In genomic region chr10:31609066-31609961, GRCm38 (mm10) we compare ENCODE assay signal across 8 mouse cellular contexts. TPM values are rescaled to one million over a fixed set of nuclear protein-coding genes. Genes with fewer than 3 reads are reported as not detected.
DNase-seq lines count a peak whose midpoint lies in the region; ATAC-seq and TF ChIP-seq lines count a peak whose summit lies in the region.

Gene Rnf217 (minus strand): TSS chr10:31609184.

- no peaks in the 10 kb centered on the region for H3K9me3 ChIP-seq in forebrain, embryonic 14.5 days (replicated peaks; ENCODE audit: control insufficient read depth, low read length)
- H3K9me3 ChIP-seq in heart, postnatal 0 days (replicated peaks; ENCODE audit: control insufficient read depth, low read length) = no peaks in the 10 kb centered on the region
- no peaks in the 10 kb centered on the region for H3K9me3 ChIP-seq in liver, embryonic 14.5 days (ENCODE audit: control insufficient read depth, low read length)

- H3K4me2 ChIP-seq in forebrain, embryonic 14.5 days (ENCODE audit: low read length) = peak within 1 kb of the TSS; percentile 79
- peak within 1 kb of the TSS; percentile 91 for H3K4me2 ChIP-seq in heart, postnatal 0 days (ENCODE audit: low read depth, low read length)
- H3K4me2 ChIP-seq in liver, embryonic 14.5 days (ENCODE audit: low read depth) = peak within 1 kb of the TSS; percentile 51

- peaks cover 8% of the 10 kb centered on the region for H3K36me3 ChIP-seq in C2C12 (ENCODE audit: control insufficient read depth, insufficient read depth)
- no peaks in the 10 kb centered on the region for H3K36me3 ChIP-seq in forebrain, embryonic 14.5 days (ENCODE audit: control insufficient read depth, insufficient read depth, low read length)
- no peaks in the 10 kb centered on the region for H3K36me3 ChIP-seq in heart, postnatal 0 days (replicated peaks; ENCODE audit: control insufficient read depth, insufficient read depth, low read length)
- no peaks in the 10 kb centered on the region for H3K36me3 ChIP-seq in liver, embryonic 14.5 days (replicated peaks; ENCODE audit: control insufficient read depth, insufficient read depth, low read depth)

- H3K27me3 ChIP-seq in C2C12 (ENCODE audit: control insufficient read depth, insufficient read depth, insufficient read length) = no peaks in the 10 kb centered on the region
- 0 out of 2 replicates have a peak, but pooled peaks cover 4% of the 10 kb centered on the region for H3K27me3 ChIP-seq in forebrain, embryonic 14.5 days (replicated peaks; ENCODE audit: control insufficient read depth, insufficient read depth, low read length)
- no peaks in the 10 kb centered on the region for H3K27me3 ChIP-seq in heart, postnatal 0 days (ENCODE audit: control insufficient read depth, insufficient read depth, low read length)
- H3K27me3 ChIP-seq in liver, embryonic 14.5 days (ENCODE audit: control insufficient read depth, insufficient read depth, low read length) = peaks cover 20% of the 10 kb centered on the region

- H3K4me3 ChIP-seq in C2C12 (ENCODE audit: insufficient read depth, poor library complexity, severe bottlenecking) = peak within 1 kb of the TSS; percentile 59
- H3K4me3 ChIP-seq in brown adipose tissue, adult 24 weeks (ENCODE audit: insufficient read depth, low read depth, low read length) = peak within 1 kb of the TSS; percentile 89
- peak within 1 kb of the TSS; percentile 84 for H3K4me3 ChIP-seq in forebrain, embryonic 14.5 days (ENCODE audit: low read depth, low read length)
- H3K4me3 ChIP-seq in heart, postnatal 0 days (ENCODE audit: low read depth, low read length) = peak within 1 kb of the TSS; percentile 92
- peak within 1 kb of the TSS; percentile 33 to 55 for H3K4me3 ChIP-seq in liver, embryonic 14.5 days (ENCODE audit: insufficient read depth in 1 of 2, low read depth in 2 of 2, low read length in 2 of 2)

- peak within 1 kb of the TSS; percentile 94 for H3K9ac ChIP-seq in forebrain, embryonic 14.5 days (ENCODE audit: low read length)
- peak within 1 kb of the TSS; percentile 89 for H3K9ac ChIP-seq in heart, postnatal 0 days (replicated peaks; ENCODE audit: low read depth, low read length)
- H3K9ac ChIP-seq in liver, embryonic 14.5 days (replicated peaks) = peak within 1 kb of the TSS; percentile 39

- no peak for TF ChIP-seq CTCF in C2C12 (IDR thresholded peaks at IDR 0.05; ENCODE audit: control insufficient read depth, insufficient read depth, insufficient read length)
- TF ChIP-seq CTCF in heart, postnatal 0 days (IDR thresholded peaks at IDR 0.05; ENCODE audit: low read depth) = no peak
- no peak for TF ChIP-seq CTCF in liver, embryonic 14.5 days (IDR thresholded peaks at IDR 0.05; ENCODE audit: low read depth)

- H3K79me3 ChIP-seq in C2C12 (ENCODE audit: low read depth) = peaks cover 44% of the 10 kb centered on the region

- H3K4me1 ChIP-seq in brown adipose tissue, adult 24 weeks (ENCODE audit: control insufficient read depth, insufficient read depth, insufficient read length, low read length) = peaks cover 11% of the 10 kb centered on the region
- H3K4me1 ChIP-seq in forebrain, embryonic 14.5 days (ENCODE audit: control insufficient read depth, insufficient read depth, low read length) = peaks cover 14% of the 10 kb centered on the region
- peaks cover 15% of the 10 kb centered on the region for H3K4me1 ChIP-seq in heart, postnatal 0 days (ENCODE audit: control insufficient read depth, insufficient read depth)
- no peaks in the 10 kb centered on the region; a peak in 1 of 4 replicates for H3K4me1 ChIP-seq in liver, embryonic 14.5 days (replicated peaks; ENCODE audit: control insufficient read depth in 2 of 2, insufficient read depth in 2 of 2, low read length in 1 of 2)

- H3K27ac ChIP-seq in brown adipose tissue, adult 24 weeks (replicated peaks; ENCODE audit: low read depth, low read length) = no peak within 1 kb of the TSS
- peak within 1 kb of the TSS; percentile 70 for H3K27ac ChIP-seq in forebrain, embryonic 14.5 days (ENCODE audit: low read depth, low read length)
- H3K27ac ChIP-seq in heart, postnatal 0 days (ENCODE audit: low read depth) = peak within 1 kb of the TSS; percentile 66
- H3K27ac ChIP-seq in liver, embryonic 14.5 days = no peak within 1 kb of the TSS

- peak; percentile 80 for ATAC-seq in forebrain, embryonic 14.5 days
- peak; percentile 75 for ATAC-seq in heart, postnatal 0 days (ENCODE audit: insufficient read depth, low read depth)
- ATAC-seq in liver, embryonic 14.5 days (ENCODE audit: insufficient read depth) = peak; percentile 59

- TF ChIP-seq EP300 in heart, postnatal 0 days (IDR thresholded peaks at IDR 0.05; ENCODE audit: low read depth) = no peak
- no peak for TF ChIP-seq EP300 in liver, embryonic 14.5 days (IDR thresholded peaks at IDR 0.05; ENCODE audit: low read depth)

- H3ac ChIP-seq in C2C12 (ENCODE audit: control insufficient read depth, insufficient read length, low read depth) = peak within 1 kb of the TSS; percentile 88

- H3K79me2 ChIP-seq in C2C12 (ENCODE audit: control insufficient read depth, insufficient read depth) = peaks cover 48% of the 10 kb centered on the region

- WGBS in forebrain, embryonic 14.5 days = under 1% methylated on average over 90 of the region's 106 CpGs
- under 1% methylated on average over 80 of the region's 106 CpGs for WGBS in heart, postnatal 0 days
- WGBS in liver, embryonic 14.5 days (ENCODE audit: insufficient replicate concordance) = under 1% methylated on average over 86 of the region's 106 CpGs

- DNase-seq in forebrain, embryonic 14.5 days (ENCODE audit: low spot score) = peak; percentile 76
- peak; percentile 70 for DNase-seq in heart, postnatal 0 days (ENCODE audit: low spot score)
- DNase-seq in kidney, postnatal 36 days = peak; percentile 39 to 74
- no peak for DNase-seq in liver, embryonic 14.5 days (ENCODE audit: low read depth in 3 of 3, low spot score in 3 of 3)
- peak; percentile 83 for DNase-seq in neural tube, embryonic 10.5 days (ENCODE audit: extremely low spot score, low spot score)
- DNase-seq in telencephalon, adult 2 months (ENCODE audit: low read depth, low spot score) = peak; percentile 79

TF ChIP-seq in C2C12, 6 proteins besides CTCF, POLR2A, EP300 and RAD21:
- no peak for TF ChIP-seq USF1 (IDR thresholded peaks at IDR 0.05; ENCODE audit: low read depth)
- TF ChIP-seq CEBPB (IDR thresholded peaks at IDR 0.05; ENCODE audit: low read depth) = no peak
- TF ChIP-seq MYOG (IDR thresholded peaks at IDR 0.05; ENCODE audit: control insufficient read depth, extremely low read depth, insufficient read length) = no peak
- no peak for TF ChIP-seq MAX (IDR thresholded peaks at IDR 0.05)

RNA-seq across cellular contexts. Expression of gene Rnf217, which starts in this region (rescaled TPM):
- 3.7 TPM for polyA plus RNA-seq in C2C12 (2012; fragmentation: generic; extraction: Trizol)
- 1.7 and 3.8 TPM in 2 replicates for polyA plus RNA-seq in brown adipose tissue, adult 24 weeks (2012; ENCODE audit: insufficient read depth, insufficient read length, missing spikeins)
- polyA plus RNA-seq in forebrain, embryonic 14.5 days (2014; fragmentation: Nextera tagmentation; extraction: Ambion mirVana) = 2.1 TPM in 2 replicates
- total RNA-seq in heart, postnatal 0 days (2014; rRNA removed; ENCODE audit: low replicate concordance) = 5.7 and 7.9 TPM in 2 replicates
- 0.60 and 0.70 TPM in 2 replicates for polyA plus RNA-seq in heart, postnatal 0 days (2015; fragmentation: Nextera tagmentation; extraction: Ambion mirVana)
- 0.16 and 0.20 TPM in 2 replicates for polyA plus RNA-seq in liver, embryonic 14.5 days (2012; rRNA removed)
- 0.18 and 0.28 TPM in 2 replicates for polyA plus RNA-seq in liver, embryonic 14.5 days (2014; fragmentation: Nextera tagmentation; extraction: Ambion mirVana)

Comparison
In these comparisons a context has a peak if more than half of its experiments do, and no peak if none do; other contexts are left out.
1. Peak in ATAC-seq, H3K4me3 ChIP-seq, H3K9ac ChIP-seq and H3K4me2 ChIP-seq in liver, embryonic 14.5 days; RNA of the gene not detected or under 1 TPM.
2. H3K27ac ChIP-seq: peak in forebrain, embryonic 14.5 days (single experiment) and heart, postnatal 0 days (single experiment); none in brown adipose tissue, adult 24 weeks (single experiment) and liver, embryonic 14.5 days (single experiment).
3. DNase-seq: peak in forebrain, embryonic 14.5 days (single experiment), heart, postnatal 0 days (single experiment), kidney, postnatal 36 days (2 of 2), neural tube, embryonic 10.5 days (single experiment) and telencephalon, adult 2 months (single experiment); none in liver, embryonic 14.5 days (0 of 3).
4. H3K9ac ChIP-seq: peak in every context shown above with its lines; median percentile 94 in forebrain, embryonic 14.5 days; 89 in heart, postnatal 0 days; 39 in liver, embryonic 14.5 days.
5. Peak in every context shown above with its lines, with median percentiles within 50 percentile points of each other: H3K4me3 ChIP-seq, ATAC-seq and H3K4me2 ChIP-seq.